Mouse (Mus musculus): ENCODE measurements at regions not wholly inside any gene's neighbourhood (a gene's known extent, or its start where the extent isn't known, plus 50 kb on each side); places are given as distances from the start of the nearest gene placed in this dataset.
A peak's percentile ranks its signal among the peaks of the same experiment; 100 is the strongest.

- DNase-seq (ENCODE audit: inconsistent ontology term) = peak; percentile 31
Observed at GRCm38 (mm10) chr7:139741246-139741903, 57.8 kb upstream of the Cfap46 start.

GRCm38 (mm10) chr7:139746803-139747202, 63.2 kb upstream of the Cfap46 start:
- DNase-seq (ENCODE audit: inconsistent ontology term) = peak; percentile 9

- DNase-seq (ENCODE audit: inconsistent ontology term) = no peak
Observed at GRCm38 (mm10) chr7:139747290-139748067, 63.9 kb upstream of the Cfap46 start.

GRCm38 (mm10) chr7:139755004-139755403, 71.4 kb upstream of the Cfap46 start:
- no peak for DNase-seq (ENCODE audit: inconsistent ontology term)

DNA sequence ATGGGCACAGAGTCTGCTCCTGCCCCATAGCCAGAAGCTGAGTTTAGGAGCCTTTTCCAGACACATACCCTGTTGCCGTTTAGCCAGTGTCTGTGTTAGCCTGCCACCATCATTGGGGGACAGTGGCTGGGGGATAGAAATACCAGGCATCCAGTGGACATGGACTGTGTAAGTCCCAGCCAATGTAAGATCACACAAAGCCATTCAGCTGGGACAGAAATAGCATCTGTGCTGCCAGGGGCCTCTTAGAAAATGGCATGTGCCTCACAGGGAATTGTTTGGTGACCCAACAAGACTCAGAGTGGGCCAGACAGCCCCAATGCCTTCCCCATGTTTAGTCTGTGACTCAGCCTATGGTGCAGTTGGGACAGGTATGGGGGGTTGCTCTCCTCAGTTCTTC, 71.5 kb upstream of the Adgra1 start:
- DNase-seq (ENCODE audit: inconsistent ontology term) = peak; percentile 11

DNA sequence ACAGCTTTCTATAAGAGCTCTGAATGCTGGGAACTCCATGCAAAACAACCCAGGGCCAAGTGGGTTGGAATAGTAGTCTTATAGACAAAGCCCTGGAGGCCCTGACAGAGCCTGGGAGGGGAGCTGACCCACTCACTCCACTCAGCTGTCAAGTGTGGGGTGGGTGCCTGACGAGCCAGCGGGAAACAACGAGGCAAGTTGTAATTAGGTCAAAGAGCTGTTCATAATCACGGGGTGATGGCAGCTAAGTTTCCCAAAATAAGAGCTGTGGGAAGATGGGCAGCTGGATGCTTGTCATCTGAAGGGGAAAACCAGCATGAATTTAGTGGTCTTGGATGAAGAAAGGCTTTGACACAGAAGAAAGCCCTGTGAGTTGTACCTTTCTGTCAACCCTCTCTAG, 70.7 kb upstream of the Adgra1 start:
- peak; percentile 26 for DNase-seq (ENCODE audit: inconsistent ontology term)

- DNase-seq (ENCODE audit: inconsistent ontology term) = no peak
Observed at GRCm38 (mm10) chr7:139766296-139766695, 67.7 kb upstream of the Adgra1 start.

DNA sequence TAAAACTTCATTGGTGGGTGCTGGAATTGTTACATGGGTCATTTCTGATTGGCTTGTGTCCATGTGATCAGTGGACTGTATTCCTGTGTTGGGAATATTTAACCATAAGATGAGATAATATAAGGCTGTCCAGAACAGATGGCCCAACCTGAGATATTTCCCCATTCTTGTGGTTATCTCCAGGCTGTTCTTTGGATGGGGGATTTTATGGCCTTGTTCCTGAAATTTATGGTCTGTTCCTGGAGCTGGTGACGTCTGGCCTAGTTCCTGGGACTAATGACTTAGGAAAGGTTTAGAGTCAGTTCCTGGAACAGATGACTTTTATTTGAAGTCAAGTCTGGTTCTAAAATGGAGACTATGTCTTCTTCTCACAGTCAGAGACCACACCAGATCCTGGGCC, 64.8 kb upstream of the Adgra1 start:
- DNase-seq (ENCODE audit: inconsistent ontology term) = no peak

GRCm38 (mm10) chr7:139777243-139777642, 56.7 kb upstream of the Adgra1 start:
- no peak for DNase-seq (ENCODE audit: inconsistent ontology term)

DNA sequence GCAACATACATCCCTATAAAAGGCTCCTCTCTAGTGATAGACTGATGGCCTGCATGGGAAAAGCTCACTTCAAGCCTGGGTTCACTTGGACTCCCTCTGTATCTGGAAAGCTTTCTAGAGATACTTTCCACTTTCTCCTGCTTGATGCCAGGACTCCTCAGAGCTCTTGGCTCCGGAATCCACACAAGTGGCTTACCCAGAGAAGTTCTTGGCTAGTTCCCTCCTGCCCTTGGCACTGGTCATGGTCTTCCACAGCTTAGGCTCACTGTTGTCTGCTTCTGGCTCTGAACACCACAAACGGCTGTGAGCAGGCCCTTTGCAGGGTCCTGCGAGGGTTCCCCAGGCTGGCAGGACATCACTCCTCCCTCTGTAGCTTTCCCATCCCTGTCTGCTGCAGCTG, 54.1 kb upstream of the Adgra1 start:
- no peak for DNase-seq (ENCODE audit: inconsistent ontology term)

DNA sequence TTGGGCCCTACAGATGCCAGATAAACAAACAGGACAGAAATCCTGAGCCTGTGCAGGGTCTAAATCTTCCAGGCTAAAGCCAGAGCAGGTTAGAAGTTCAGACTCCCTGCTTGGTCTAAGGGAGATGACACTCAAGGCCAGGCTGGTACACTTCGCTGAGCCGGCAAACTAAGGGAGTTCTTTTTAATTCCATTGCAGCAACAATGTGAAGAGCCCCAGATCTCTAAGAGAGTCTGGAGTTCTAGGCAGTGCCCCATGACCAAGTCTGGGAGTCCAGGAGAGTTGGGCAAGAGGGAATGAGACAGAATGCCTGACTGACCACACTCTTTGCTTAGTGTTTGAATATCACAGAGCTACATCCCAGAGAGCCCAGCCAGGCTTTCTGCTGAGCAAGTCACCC, 52.5 kb upstream of the Adgra1 start:
- DNase-seq (ENCODE audit: inconsistent ontology term) = no peak
